Mouse (Mus musculus): ENCODE data around the gene Irf1. TPM values are rescaled to one million over a fixed set of nuclear protein-coding genes. Genes with fewer than 3 reads are reported as not detected.

Gene Irf1
- total RNA-seq, 2 experiments from 2014 or later, result 4.5 to 5.5 TPM

DNA sequence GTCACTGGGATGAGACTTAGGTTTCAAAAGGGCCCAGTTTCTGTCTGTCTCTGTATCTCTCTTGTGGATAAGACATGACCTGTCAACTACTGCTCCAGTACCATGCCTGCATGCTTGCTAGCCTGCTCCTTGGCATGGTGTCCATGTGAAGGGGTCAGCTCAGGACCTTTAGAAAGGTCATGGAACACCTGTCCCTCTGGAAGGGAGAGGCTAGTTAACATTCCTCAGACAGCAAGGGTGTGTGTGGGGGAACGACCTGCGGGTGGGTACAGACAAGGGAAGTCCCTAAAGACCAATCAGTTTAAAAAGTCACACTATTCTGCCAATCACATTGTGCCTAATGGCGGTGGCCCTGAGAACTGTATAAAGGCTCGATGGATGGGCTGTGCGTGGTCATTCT lies 31.2 kb downstream of the Irf1 start:
- intact Hi-C loops (cut with DNase I), result no loop called here
- no peak for DNase-seq (ENCODE audit: low spot score in 2 of 2)

DNA sequence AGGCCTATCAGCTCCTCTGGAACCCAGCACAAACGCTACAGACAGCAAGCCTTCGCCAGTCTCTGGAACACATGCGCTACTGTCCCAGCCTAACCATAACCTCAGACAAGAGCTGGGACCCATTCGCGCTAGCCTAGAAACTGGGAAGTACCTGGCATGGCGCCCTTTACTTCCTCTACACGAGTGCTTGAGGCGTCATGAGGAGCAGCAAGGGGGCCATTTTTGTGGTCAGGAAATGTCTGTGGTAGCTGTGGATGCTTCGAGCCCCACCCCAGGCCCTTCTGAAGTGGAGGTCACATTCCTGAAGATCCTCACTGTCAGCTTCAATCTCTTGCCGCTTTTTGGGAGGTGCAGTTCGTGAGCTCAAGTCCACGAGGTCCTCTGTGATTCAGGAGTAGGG lies 33.3 kb downstream of the Irf1 start:
- intact Hi-C loops (cut with DNase I), result no loop called here

DNA sequence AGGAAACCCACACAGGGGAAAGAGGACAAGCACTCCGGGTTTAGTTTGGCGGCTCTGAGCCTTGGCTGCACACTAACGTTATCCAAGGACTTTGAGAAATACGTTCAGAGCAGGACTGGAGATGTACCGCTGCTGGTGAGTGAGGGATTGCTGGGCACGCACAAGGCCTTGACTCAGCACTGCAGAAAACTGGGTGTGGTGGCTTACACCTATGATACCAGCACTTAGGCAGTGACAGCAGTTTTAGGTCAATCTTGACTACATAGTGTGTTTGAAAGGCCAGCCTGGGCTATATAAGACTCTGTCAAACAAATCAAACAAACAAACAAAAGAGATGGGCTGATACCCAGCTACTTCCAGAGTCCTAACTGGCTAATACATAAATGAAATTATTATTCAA lies 33.7 kb downstream of the Irf1 start:
- intact Hi-C loops (cut with DNase I), result no loop called here
- no peak for DNase-seq (ENCODE audit: low spot score in 2 of 2)

More for the DNA sequence above, 33.3 kb downstream of the Irf1 start:
- no peak for DNase-seq (ENCODE audit: low spot score in 2 of 2)

DNA sequence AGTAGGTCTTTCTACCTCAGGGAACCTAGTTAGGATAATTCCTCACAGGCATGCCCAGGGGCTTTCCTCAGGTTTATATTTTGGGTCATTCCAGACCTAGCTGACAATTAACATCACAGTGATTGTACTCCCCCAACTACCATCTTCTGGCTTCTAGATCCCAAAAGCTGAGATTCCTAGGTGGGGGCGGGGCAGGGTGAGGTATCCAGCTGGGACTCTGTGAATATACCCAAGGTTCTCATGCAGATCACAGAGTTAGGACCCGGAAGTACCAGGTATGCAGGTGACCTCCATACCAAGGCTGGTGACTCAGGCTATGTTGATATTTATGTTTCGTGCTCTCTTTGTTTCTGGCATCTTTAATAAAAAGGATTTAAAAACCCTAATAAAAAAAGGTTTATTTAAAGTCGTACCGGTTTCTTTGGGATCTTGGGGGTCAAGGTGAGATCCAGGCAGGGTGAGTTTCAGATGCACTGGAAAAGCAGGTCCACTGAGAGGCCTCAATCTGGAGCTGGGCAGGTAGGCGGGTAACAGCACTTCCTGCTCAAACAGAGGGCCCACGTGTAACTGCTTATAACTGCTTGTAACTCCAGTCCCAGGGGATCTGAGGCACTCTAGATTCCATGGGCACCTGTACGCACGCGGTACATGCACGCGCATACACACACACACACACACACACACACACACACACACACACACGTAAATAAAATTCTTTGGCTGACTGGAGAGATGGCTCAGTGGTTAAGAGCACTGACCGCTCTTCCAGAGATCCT lies 34.9 kb downstream of the Irf1 start:
- intact Hi-C loops (cut with DNase I), result no loop called here

DNA sequence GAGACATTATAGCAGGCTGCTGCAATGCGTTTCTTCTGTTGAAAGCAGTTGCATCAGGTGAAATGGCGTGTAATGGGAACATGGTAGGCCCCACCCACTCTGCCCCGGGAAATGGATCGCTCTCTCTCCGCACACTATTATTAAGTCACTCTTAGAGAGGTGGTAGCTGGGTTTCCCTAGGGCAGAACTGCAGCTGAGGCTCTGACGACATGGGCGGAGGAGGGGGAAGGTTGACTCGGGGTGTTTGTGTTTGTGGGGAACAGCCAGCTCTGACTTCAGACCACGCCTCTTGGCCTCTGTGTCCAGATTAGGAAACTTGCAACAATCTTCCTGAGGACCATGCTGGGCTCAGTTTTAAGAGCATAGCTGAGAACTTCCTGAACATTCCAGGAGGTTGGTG lies 36.0 kb downstream of the Irf1 start:
- DNase-seq (ENCODE audit: low spot score in 2 of 2), result no peak
- intact Hi-C loops (cut with DNase I), result no loop called here

More for the DNA sequence above, 34.9 kb downstream of the Irf1 start:
- DNase-seq (ENCODE audit: low spot score in 2 of 2), result no peak

DNA sequence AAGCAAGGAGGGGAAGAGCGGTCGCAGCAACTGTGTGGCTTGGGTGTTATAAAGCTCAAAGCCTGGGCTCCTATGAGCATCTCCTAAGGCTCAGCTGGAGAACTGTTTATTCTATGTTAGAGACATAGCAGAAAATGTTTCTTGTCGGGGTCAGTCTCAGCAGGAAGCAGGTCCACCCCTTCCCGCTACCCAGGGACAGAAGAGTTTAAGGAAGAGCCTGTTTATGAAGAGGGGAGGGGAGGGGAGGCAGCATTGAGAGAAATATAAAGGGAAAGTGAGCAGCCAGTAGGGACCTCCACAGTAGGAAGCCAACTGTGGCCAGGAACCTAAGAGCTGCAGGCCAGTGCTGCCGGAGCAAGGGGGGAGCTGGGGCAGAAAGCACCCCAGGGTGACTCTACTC lies 39.5 kb downstream of the Irf1 start:
- intact Hi-C loops (cut with DNase I), result no loop called here
- DNase-seq (ENCODE audit: low spot score in 2 of 2), result no peak

DNA sequence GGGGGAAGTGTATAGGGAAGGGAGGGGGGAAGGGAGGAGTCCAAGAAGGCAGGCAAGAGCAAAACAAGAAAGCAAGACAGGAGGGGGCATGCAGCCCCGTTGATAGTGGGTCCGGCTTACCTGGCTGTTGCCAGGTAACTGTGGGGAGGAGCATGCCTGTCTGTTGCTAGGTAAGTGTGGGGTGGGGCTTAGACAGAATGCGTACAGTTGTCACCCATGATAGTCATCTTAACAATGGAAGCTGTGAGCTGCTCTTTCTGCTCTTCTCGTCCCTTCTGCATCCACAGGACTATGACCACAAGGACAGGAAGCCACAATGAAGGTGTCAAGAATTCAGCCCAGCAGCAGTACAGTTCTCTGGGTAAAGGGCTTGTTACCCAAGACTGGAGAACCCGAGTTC lies 40.3 kb downstream of the Irf1 start:
- intact Hi-C loops (cut with DNase I), result no loop called here
- DNase-seq (ENCODE audit: low spot score in 2 of 2), result no peak

DNA sequence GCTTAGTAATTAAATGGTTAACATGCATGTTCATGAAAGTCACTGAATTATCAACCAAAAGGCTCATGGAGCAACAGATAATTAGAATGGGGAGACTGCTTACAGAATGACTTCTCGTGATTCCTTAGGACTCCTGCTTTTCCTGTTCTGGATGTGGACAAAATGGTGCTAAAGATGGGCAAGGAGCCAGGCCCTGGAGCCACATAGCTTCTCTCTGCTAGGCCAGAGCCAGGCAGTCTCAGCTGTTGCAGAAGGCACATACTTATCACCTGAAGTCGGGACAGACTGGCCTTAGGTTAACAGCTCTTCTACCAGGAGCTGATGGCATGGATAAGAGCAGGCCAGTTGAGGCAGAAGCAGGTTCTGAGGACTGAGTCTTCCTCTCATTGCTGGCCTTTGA lies 40.9 kb downstream of the Irf1 start:
- intact Hi-C loops (cut with DNase I), result no loop called here
- DNase-seq (ENCODE audit: low spot score in 2 of 2), result no peak

DNA sequence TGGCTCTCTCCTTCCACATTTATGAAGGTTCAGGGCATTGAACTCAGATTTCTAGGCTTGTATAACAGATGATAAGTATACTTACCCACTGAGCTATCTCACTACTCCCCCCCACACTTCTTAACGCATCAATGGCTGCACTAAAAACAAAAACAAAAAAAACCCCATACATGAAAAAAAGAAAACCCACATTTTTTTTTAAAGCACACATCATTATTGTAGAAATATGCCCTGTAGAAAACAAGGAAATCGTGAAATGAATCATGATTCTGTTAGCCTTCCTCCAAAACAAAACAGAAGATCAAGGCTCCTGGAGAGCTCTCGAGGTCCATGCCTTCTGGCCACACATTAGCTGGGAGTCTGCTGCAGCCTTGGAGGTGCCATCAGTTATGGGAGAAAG lies 41.5 kb downstream of the Irf1 start:
- intact Hi-C loops (cut with DNase I), result no loop called here
- DNase-seq (ENCODE audit: low spot score in 2 of 2), result no peak

DNA sequence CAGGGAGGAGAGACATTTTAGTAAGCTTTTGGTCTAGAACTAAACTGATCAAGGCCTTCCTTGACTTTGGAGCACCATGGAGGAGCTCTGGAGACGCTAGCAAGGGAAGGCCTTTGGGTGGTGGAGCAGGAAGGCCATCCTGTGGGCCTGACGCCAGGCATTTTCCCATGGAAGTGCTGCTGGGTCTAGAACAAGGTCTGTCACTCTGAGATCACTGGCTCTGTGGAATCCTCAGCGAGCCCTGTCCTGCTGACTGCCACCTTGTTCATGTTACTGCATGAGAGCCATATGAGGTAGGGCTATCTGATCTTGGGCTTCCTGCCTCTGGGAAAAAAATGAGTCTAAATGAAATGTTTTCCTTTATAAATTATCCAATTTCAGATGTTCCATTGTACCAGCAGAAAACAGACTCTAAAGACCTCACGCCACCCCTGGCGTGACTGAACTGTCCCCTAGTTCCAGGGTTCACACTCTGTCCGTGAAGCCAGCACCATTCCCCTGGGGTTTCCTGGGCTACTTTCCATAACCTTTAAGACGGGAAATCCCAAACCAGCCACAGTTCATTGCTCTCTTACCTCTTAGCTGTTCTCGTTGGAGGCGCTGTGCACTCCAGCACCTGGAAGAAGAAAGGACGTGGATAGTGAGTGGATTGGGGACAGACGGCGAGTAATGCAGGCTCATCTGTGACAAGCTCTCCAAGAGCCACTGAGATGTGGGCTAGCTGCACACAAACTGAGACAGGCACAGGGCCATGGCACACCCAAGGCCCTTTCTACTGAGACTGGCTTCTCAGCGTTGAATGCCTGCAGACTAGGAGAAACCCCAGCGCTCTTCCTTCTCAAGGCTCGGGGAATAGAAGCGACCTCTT lies 43.4 kb downstream of the Irf1 start:
- DNase-seq (ENCODE audit: low spot score in 2 of 2), result no peak
- intact Hi-C loops (cut with DNase I), result no loop called here

DNA sequence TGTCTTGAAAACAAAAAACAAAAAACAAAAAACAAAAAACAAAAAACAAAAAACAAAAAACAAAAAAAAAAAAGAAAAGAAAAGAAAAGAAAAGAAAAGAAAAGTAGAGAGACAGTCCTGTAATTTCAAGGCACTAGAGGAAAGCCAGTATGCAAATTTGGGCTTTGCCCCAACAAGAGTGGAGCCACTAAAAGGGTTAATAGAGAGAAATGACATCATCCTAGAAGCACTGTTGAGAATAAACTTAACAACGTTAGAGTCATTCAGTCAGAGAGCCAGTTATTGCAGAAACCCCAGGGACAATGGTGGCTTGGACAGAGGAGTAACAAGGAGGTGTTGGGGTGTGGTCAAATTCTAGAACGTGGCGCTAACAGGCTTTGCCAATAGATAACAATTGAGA lies 45.0 kb downstream of the Irf1 start:
- intact Hi-C loops (cut with DNase I), result no loop called here

DNA sequence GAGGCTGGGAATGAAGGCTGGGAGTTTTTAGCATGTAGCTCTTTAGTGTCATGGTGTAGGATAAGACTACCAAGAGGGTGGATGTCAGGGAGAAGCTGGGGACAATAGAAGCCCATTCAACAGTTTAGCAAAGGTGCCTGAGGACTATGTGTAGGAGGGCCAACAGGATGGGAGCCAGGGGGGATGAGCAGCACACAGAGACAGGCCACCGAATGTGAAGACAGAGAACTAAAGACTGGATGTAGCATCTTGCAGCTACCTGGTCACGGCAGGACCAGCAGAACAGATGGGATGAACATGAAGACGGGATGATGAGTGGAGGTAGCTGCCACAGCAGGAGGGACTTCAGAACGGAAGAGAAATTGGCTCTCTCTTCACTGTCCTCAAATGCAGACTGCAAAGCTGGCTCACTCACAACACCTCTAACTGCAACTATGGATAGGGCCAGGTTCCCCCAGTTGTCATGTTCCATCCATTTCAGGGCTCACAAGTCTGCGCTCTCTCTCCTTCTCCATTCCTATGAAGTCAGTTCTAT lies 47.1 kb downstream of the Irf1 start:
- no peak for DNase-seq (ENCODE audit: low spot score in 2 of 2)
- intact Hi-C loops (cut with DNase I), result no loop called here

More for the DNA sequence above, 45.0 kb downstream of the Irf1 start:
- DNase-seq (ENCODE audit: low spot score in 2 of 2), result no peak

DNA sequence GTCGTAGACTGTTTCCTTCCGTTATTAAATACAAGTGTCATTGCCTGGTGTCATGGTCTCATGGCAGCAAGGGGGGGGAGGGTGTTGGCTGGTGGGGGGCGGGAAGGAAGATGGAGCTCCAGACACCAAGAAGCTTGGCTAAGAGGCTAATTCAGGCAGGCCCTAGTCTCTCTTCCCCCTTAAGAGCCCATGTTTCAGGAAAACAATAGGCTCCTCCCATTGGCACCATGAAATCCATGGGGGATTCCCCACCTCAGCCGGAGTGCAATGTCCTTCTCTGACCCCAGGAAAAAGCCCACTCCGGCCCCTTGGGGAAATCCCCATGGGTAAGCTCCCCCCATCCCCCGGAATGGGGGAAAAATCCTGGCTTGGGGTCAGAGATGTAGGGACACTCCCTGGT lies 49.0 kb downstream of the Irf1 start:
- no peak for DNase-seq (ENCODE audit: low spot score in 2 of 2)
- intact Hi-C loops (cut with DNase I), result no loop called here

DNA sequence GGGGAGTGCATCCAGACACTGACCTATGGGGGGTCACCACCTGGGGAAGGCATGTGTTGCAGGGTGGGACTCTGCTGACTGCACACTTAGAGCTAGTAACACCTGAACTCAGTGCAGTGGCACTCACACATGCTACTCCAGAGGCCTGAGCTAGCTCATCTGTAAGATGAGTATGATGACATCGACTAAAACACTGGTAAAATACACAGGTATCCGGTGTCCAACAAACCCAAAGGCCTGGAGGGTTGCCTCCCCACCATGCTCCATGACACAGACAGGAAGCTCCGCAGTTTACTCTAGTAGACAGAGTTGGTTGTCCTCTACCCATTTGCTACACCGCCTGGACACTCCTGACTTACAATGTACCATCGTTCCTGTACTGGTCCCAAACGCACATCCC lies 49.7 kb downstream of the Irf1 start:
- intact Hi-C loops (cut with DNase I), result no loop called here
- no peak for DNase-seq (ENCODE audit: low spot score in 2 of 2)

DNA sequence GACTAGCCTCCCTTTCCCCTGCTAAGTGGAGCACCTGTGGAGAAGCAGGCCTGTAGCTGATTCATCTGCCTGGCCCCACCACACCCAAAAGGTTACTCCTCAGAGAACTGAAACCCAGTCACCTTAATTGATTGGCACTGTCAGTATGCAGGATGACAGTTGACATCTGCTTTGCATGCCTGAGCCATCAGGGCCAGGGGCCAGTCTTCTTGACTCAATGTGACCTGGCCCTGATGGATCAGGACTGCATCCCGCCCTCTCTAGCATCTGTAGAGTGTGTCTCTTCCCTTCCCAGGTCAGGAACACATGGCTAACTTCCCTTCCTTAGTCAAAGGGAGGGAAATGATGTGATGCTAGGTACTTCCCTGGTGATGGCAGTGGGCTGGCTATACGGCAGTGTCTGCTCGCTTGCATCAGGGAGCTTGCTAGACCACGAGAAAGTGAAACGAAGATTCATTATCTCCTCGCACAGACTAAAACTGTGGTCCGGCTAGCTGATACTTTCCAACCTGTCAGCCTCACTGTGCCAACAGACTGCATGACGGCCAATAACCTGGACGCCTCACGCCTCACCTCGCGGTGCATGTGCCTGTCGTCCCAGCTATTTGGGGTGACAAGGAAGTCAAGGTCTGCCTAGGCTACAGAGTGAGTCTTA lies 50.8 kb downstream of the Irf1 start:
- intact Hi-C loops (cut with DNase I), result no loop called here
- DNase-seq (ENCODE audit: low spot score in 2 of 2), result no peak

DNA sequence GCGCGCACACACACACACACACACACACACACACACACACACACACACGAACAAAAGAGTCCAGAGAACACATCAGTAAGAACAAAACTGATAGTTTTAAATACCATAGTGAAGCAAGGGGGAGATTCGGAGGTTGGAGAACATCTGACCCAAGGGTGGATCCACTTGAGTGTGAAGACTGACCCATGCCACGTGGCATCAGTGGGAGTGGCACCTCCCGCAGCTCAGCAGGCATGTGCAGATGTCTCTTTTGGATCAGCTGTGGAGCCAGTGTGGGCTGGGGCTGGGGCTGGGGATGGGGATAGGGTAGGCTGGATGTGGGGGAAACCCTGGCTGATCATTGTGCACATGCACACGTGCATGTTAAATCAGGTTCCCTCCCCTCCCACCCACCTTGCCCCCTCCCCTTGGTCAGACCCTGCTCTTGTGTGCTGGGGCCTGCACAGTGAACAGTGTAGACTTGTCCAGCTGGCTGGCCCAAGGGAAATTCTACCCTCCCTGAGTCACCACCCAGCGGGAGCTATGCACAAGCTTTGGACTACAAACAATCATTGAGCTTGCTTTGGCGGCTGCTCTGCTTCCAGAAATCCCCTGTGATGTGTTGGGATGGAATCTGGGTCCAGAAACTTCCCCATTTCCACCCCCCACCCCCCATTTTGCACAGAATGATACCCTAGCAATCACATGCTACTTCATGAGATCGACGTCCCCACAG lies 51.6 kb downstream of the Irf1 start:
- no peak for DNase-seq (ENCODE audit: low spot score in 2 of 2)
- intact Hi-C loops (cut with DNase I), result no loop called here

DNA sequence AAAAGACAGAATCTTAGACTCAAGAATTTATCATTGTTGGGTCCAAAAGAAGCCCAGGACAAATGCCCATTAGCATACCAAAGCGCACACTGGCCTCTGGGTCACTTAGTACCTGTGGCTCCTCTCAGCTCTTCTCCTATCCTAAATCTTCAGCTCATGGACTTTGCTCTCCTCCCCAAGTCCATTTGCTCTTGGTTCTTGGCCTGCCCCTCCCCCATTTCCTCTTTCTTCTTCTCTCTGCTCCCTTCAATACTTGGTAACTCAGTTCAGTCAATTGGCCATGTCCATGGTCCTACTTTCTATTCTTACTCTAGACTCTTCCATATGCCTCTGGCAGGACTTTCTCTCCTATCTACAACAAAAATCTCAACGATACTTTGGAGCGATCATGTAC lies 52.1 kb downstream of the Irf1 start:
- DNase-seq (ENCODE audit: low spot score in 2 of 2), result no peak
- intact Hi-C loops (cut with DNase I), result no loop called here

DNA sequence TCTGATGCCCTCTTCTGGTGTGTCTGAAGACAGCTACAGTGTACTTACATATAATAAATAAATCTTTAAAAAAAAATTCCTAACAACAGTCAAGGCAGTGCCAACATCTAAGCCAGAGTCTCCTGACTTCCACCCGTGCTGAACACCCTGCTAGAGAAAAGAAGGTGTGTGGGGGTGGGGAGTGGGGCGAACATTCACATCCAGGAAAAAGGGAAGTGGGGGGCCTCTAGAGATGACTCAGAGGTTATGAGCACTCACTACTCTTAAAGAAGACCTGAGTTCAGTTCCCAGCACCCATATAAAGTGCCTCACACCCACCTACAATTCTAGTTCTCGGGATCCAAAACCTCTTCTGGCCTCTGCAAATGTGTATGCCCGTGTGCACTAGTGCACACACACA lies 55.6 kb downstream of the Irf1 start:
- intact Hi-C loops (cut with DNase I), result no loop called here
- no peak for DNase-seq (ENCODE audit: low spot score in 2 of 2)

Data from left cerebral cortex, postnatal 14 days (tissue).